Mouse (Mus musculus): Measurements from ENCODE around the gene Fzd2. TPM values are rescaled to one million over a fixed set of nuclear protein-coding genes. Genes with fewer than 3 reads are reported as not detected.

The Fzd2 gene
- polyA plus RNA-seq, 1 experiment from 2014 or later, result 10.5 TPM

DNA sequence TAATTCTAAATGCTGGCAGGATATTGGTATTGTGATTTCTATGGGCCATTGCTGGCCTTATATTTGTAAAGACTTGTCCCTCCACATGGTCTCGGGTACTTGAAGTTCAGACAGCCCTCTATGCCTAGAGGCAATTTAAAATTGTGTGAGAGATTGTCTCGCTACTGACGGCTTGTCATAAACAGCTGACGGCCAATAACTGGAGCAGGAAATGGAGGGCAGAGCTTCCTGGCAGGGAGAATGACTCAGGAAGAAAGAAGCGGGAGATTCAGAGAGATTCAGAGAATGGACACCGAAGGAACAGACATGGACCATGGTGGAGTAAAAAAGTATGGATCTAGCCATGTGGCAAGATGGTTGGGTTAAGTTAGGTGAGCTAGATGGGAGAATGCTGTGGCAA, 52.7 kb downstream of the Fzd2 start:
- no peaks in the 10 kb centered on the region for H3K4me1 ChIP-seq (replicated peaks)
- H3K4me3 ChIP-seq, result no peak overlapping the region
- no peak overlapping the region for H3K27ac ChIP-seq
- no peaks in the 10 kb centered on the region for H3K9me3 ChIP-seq
- H3K27me3 ChIP-seq, result no peaks in the 10 kb centered on the region
- no peak for ATAC-seq (ENCODE audit: low FRiP score)
- H3K4me2 ChIP-seq, result no peak overlapping the region
- WGBS, result 74% methylated on average over 6 of the region's 6 CpGs
- no peak overlapping the region for H3K9ac ChIP-seq
- H3K36me3 ChIP-seq, result no peaks in the 10 kb centered on the region

Other genes with a start within 250 kb of the Fzd2 start
- 4.4 and 5.0 TPM in 2 replicates for gene Slc4a1, start 238.2 kb upstream of the Fzd2 start, polyA plus RNA-seq (2015; fragmentation: Nextera tagmentation; extraction: Ambion mirVana)
- gene Rundc3a, start 211.0 kb upstream of the Fzd2 start, polyA plus RNA-seq (2015; fragmentation: Nextera tagmentation; extraction: Ambion mirVana), result 135 and 144 TPM in 2 replicates
- 139 and 147 TPM in 2 replicates for gene Slc25a39, start 196.4 kb upstream of the Fzd2 start, polyA plus RNA-seq (2015; fragmentation: Nextera tagmentation; extraction: Ambion mirVana)
- 76.5 and 77.3 TPM in 2 replicates for gene Grn, start 174.1 kb upstream of the Fzd2 start, polyA plus RNA-seq (2015; fragmentation: Nextera tagmentation; extraction: Ambion mirVana)
- gene Fam171a2, start 156.7 kb upstream of the Fzd2 start, polyA plus RNA-seq (2015; fragmentation: Nextera tagmentation; extraction: Ambion mirVana), result 15.9 and 17.1 TPM in 2 replicates
- 5.9 and 6.2 TPM in 2 replicates for gene Itga2b, start 134.3 kb upstream of the Fzd2 start, polyA plus RNA-seq (2015; fragmentation: Nextera tagmentation; extraction: Ambion mirVana)
- 83.4 and 86.1 TPM in 2 replicates for gene Gpatch8, start 48.0 kb upstream of the Fzd2 start, polyA plus RNA-seq (2015; fragmentation: Nextera tagmentation; extraction: Ambion mirVana)
- 2.8 and 5.3 TPM in 2 replicates for gene Gm11627, start 24.9 kb upstream of the Fzd2 start, polyA plus RNA-seq (2015; fragmentation: Nextera tagmentation; extraction: Ambion mirVana)
- gene Meioc, start 59.3 kb downstream of the Fzd2 start, polyA plus RNA-seq (2015; fragmentation: Nextera tagmentation; extraction: Ambion mirVana), result 0.04 and 0.18 TPM in 2 replicates
- gene Ccdc43, start 93.4 kb downstream of the Fzd2 start, polyA plus RNA-seq (2015; fragmentation: Nextera tagmentation; extraction: Ambion mirVana), result 38.4 and 39.4 TPM in 2 replicates
- 27.6 and 35.7 TPM in 2 replicates for gene Adam11, start 157.0 kb downstream of the Fzd2 start, polyA plus RNA-seq (2015; fragmentation: Nextera tagmentation; extraction: Ambion mirVana)
- 43.8 and 44.8 TPM in 2 replicates for gene Gjc1, start 215.3 kb downstream of the Fzd2 start, polyA plus RNA-seq (2015; fragmentation: Nextera tagmentation; extraction: Ambion mirVana)
- 2.4 and 4.2 TPM in 2 replicates for gene Higd1b, start 231.5 kb downstream of the Fzd2 start, polyA plus RNA-seq (2015; fragmentation: Nextera tagmentation; extraction: Ambion mirVana)

All from hindbrain, embryonic 13.5 days (tissue).